Mouse (Mus musculus) retina, adult 2 months (tissue): ENCODE measurements around the gene Rnf8.
"Not testable (repeated sequence)": the region's sequence is repeated elsewhere in the genome, so short reads cannot be mapped to it uniquely, and the experiment has no call there.

Experiments
- DNase-seq: peaks from one replicate; pipeline ENCODE4 v3.0.0-alpha.2; 2012; ENCODE audit warnings: low read depth, low spot score

The Rnf8 gene

DNA sequence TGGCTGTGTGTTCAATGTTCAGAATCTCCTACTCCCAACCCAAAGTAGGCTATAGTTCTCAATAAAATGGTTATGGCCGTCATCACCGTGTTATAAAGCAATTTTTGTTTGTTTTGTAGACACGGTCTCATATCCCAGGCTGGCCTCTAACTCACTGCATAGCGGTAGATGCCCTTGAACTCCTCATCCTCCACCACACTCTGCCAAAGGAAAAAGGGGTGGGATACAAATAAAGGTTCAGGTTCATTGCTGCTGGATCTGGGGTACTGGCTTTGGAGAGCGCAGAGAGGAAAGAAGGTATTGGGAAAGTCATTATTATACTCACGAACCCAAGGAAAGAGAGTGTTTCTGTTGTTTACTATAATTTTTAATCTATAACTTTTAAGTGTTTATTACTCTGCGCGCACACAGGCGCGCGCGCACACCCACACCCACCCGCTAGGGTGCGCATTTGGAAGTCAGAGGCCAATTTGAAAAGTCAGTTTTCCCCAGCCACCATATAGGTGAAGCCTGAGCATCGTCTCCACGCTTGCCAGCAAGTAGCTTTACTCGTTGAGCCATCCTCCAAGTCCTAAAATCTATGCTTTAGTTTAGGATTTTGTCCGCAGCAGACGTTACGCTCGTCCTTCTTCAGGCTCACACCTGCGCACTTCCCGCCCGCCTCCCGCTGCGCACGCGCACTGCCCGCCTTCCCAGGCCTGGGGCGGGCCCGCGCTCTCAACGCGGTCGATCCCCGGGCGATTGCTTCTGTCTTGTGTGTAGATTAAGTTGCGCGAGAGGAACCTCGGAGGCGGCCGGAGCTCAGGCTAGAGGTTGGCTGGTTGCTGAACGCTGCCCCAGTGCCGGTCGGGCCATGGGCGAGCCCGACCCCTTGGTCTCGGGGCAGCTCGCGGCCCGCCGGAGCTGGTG is at the start of gene Rnf8, which contains the start of gene Gm28043:
TSS of gene Rnf8 (plus strand) at position 676 of the 909 bp plus-strand sequence.
TSS of gene Gm28043 (plus strand) at position 762 of the 909 bp plus-strand sequence.
- peak; percentile 87 for DNase-seq

GRCm38 (mm10) chr17:29565521-29565920 is 49.1 kb upstream of the Rnf8 start:
- DNase-seq = no peak

DNA sequence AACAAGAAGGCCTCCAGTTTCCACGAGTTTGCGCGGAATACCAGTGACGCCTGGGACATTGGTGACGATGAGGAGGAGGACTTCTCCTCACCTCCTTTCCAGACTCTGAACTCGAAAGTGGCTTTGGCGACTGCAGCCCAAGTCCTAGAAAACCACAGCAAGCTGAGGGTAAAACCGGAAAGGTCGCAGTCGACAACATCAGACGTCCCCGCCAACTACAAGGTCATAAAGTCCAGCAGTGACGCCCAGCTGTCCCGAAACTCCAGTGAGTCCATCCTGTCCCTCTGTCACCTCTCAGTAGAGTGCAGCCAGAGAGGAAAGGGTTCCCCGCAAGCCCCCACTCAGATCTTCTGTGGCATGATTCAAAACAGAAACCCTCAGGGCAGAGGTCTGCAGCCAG is 46.2 kb upstream of the Rnf8 start:
- DNase-seq = no peak

- DNase-seq = no peak
Observed at GRCm38 (mm10) chr17:29569831-29570230, 44.8 kb upstream of the Rnf8 start.

DNA sequence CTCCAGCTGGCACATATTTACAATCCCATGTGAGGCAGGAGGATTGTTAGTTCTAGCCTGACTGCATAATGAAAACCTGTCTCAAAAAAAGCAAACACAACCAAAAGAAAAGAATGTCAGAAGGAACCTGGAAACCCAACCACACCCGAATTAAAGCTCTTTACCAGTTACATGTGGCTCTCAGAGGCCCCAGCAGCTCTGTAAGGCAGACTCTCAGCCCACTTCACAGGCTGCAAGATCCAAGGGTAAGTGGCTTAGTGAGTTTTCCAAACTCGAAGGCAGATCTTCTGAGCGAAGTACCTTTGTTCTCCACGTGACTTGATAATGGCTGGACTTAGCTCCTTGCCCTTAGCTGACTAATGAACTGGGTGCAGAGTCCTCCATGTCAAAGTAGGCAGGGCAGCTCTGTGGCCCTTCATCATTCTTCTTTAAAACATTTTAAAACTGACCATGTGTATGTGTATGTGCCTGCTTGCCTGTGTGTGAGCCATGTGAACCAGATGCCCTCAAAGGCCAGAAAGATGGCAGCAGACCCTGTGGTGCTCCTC is 34.9 kb upstream of the Rnf8 start:
- DNase-seq = no peak

DNA sequence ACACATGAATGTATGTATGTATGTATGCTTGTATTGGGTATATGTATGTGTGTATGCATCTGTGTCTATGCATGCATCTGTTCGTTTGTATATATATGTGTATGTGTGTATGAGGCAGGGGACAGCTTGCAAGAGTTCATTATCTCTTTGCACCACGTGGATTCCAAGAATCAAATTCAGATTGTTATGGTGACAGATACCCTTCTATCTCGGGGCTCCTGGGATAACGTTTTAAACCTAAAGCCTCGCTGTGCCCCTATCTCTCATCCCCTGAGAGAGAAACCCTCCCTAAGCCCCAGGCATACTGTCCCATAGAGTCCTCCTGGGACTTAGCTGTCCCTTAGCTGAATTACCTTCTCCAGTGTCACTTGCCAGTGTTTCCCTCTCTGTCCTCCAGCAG is 31.0 kb upstream of the Rnf8 start:
- DNase-seq = no peak

GRCm38 (mm10) chr17:29584306-29584705 is 30.3 kb upstream of the Rnf8 start:
- no peak for DNase-seq

GRCm38 (mm10) chr17:29584737-29585136 is 29.9 kb upstream of the Rnf8 start:
- DNase-seq = no peak

GRCm38 (mm10) chr17:29585446-29585845 is 29.1 kb upstream of the Rnf8 start:
- DNase-seq = no peak

- DNase-seq = no peak
Observed at GRCm38 (mm10) chr17:29586921-29587320, 27.7 kb upstream of the Rnf8 start.

- no peak for DNase-seq
Observed at GRCm38 (mm10) chr17:29589221-29589898, 25.2 kb upstream of the Rnf8 start.

GRCm38 (mm10) chr17:29595891-29596770 is 18.5 kb upstream of the Rnf8 start:
- DNase-seq = no peak

- DNase-seq = no peak
Observed at GRCm38 (mm10) chr17:29596771-29597132, 17.8 kb upstream of the Rnf8 start.

GRCm38 (mm10) chr17:29599051-29599450 is 15.5 kb upstream of the Rnf8 start:
- no peak for DNase-seq

- DNase-seq = no peak
Observed at GRCm38 (mm10) chr17:29599537-29599936, 15.1 kb upstream of the Rnf8 start.

- no peak for DNase-seq
Observed at GRCm38 (mm10) chr17:29601391-29601790, 13.2 kb upstream of the Rnf8 start.

GRCm38 (mm10) chr17:29603283-29603682 is 11.3 kb upstream of the Rnf8 start:
- peak; percentile 53 for DNase-seq

DNA sequence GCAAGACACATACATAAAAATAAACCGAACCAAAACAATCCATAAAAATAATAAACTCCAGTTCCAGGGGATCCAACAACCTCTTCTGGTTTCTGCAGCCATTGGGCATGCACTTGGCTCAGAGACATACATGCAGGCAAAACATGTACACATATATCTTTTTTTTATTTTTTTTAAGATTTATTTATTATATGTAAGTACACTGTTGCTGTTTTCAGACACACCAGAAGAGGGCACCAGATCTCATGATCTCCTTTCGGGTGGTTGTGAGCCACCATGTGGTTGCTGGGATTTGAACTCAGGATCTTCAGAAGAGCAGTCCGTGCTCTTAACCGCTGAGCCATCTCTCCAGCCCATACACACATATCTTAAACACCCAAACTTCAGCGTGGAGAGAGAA is 1.1 kb upstream of the Rnf8 start:
- DNase-seq = not testable (repeated sequence)

- DNase-seq = no peak
Observed at GRCm38 (mm10) chr17:29615024-29615551, 498 bp downstream of the Rnf8 start.

DNA sequence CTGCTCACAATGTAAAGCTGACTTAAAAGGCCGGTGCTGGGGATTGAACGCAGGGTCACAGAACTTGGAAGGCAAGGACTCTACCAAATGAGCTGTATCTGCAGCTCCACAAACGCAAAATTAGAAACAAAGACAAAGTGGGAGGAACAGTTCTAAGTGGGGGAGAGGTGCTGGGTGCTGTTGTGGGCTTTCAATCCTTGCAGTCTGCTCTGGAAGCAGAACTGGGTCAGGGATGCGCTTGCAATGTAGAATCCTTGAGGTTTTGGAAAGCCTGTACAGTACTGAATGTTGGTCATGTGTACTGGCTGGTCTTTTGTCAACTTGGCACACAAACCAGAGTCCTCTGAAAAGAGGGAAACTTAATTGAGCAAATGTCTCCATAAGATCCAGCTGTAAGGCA is 1.0 kb downstream of the Rnf8 start:
- no peak for DNase-seq

- DNase-seq = no peak
Observed at GRCm38 (mm10) chr17:29619231-29619630, 4.6 kb downstream of the Rnf8 start.
